Mouse (Mus musculus) fat pad, adult 2 months (tissue): ENCODE measurements around the gene Gm8882.
"Not testable (repeated sequence)": the region's sequence is repeated elsewhere in the genome, so short reads cannot be mapped to it uniquely, and the experiment has no call there.

ENCODE experiments used
- DNase-seq: peaks from one replicate; pipeline ENCODE4 v3.0.0-alpha.2; 2011; ENCODE audit warnings: low read depth, low spot score; ENCODE audit errors: extremely low read depth

Gm8882 gene

DNA sequence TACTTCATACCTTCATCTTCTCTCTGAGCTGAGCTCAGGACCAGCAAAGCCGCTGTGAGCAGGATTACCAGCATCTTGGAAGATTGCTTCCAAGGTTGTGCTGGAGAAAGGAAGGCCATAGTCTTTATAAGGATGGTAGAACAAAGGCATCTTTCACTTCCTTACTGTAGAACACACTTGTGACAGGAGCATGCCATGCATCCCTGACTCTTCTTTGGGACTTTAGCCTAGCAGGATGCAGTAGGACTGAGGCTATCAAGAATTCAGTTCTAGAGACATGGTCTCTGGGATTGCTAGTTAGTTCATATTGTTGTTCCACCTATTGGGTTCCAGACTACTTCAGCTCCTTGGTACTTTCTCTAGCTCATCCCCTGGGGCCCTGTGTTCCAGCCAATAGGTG is at the start of gene Gm8882:
Gene Gm8882 (minus strand): TSS at position 101 of the 400 bp plus-strand sequence.
- DNase-seq, result not testable (repeated sequence)

DNA sequence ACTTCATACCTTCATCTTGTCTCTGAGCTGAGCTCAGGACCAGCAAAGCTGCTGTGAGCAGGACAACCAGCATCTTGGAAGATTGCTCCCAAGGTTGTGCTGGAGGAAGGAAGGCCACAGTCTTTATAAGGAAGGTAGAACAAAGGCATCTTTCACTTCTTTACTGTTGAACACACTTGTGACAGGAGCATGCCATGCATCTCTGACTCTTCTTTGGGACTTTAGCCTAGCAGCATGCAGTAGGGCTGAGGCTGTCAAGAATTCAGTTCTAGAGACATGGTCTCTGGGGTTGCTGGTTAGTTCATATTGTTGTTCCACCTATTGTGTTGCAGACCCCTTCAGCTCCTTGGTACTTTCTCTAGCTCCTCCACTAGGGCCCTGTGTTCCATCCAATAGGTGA is 49.3 kb downstream of the Gm8882 start, which contains the start of gene Prpmp5:
Gene Prpmp5 (minus strand): TSS at position 101 of the 400 bp plus-strand sequence.
- DNase-seq, result not testable (repeated sequence)
